Mouse (Mus musculus) heart, embryonic 12.5 days (tissue): ENCODE measurements at regions not wholly inside any gene's neighbourhood (a gene's known extent, or its start where the extent isn't known, plus 50 kb on each side); places are given as distances from the start of the nearest gene placed in this dataset.

Experiments
- ATAC-seq: fragments of 200-750 bp; cut with Nextera tagmentation; 2 replicates; pipeline ENCODE4 v1.8.0; 2017; ENCODE audit warnings: moderate TSS enrichment, moderate library complexity; ENCODE audit not compliant: insufficient number of reproducible peaks, low FRiP score
- H3K27ac ChIP-seq: fragments of 300-500 bp; sonication (generic); 2 replicates; pipeline ENCODE4 v1.5.1; 2016; ENCODE audit warnings: mild to moderate bottlenecking, moderate library complexity; ENCODE audit not compliant: poor library complexity, severe bottlenecking
- H3K27me3 ChIP-seq: fragments of 300-500 bp; sonication (generic); replicated peaks from 2 replicates; pipeline ENCODE4 v1.6.1; 2016; ENCODE audit warnings: mild to moderate bottlenecking, moderate library complexity
- H3K36me3 ChIP-seq: fragments of 300-500 bp; sonication (generic); 2 replicates; pipeline ENCODE4 v1.6.1; 2016; ENCODE audit warnings: mild to moderate bottlenecking, moderate library complexity
- H3K4me1 ChIP-seq: fragments of 300-500 bp; sonication (generic); replicated peaks from 2 replicates; pipeline ENCODE4 v1.6.1; 2016; ENCODE audit warnings: mild to moderate bottlenecking
- H3K4me2 ChIP-seq: fragments of 300-500 bp; sonication (generic); 2 replicates; pipeline ENCODE4 v1.6.1; 2016; ENCODE audit warnings: mild to moderate bottlenecking, moderate library complexity
- H3K4me3 ChIP-seq: fragments of 300-500 bp; sonication (generic); 2 replicates; pipeline ENCODE4 v1.5.1; 2016; ENCODE audit warnings: mild to moderate bottlenecking
- H3K9ac ChIP-seq: fragments of 300-500 bp; sonication (generic); 2 replicates; pipeline ENCODE4 v1.6.1; 2016; ENCODE audit warnings: mild to moderate bottlenecking, moderate library complexity
- H3K9me3 ChIP-seq: fragments of 300-500 bp; sonication (generic); replicated peaks from 2 replicates; pipeline ENCODE4 v1.6.1; 2016; ENCODE audit warnings: mild to moderate bottlenecking, moderate library complexity
- WGBS: fragments of 180-500 bp; shearing (Covaris S2); methylation state at CpG from one replicate; pipeline ENCODE4 v1.1.7; 2016; 5-methylcytosine and 5-hydroxymethylcytosine counted together

- Histone ChIP-seq H3K27me3 (no peaks in the 10 kb centered on the region), H3K4me2 (no peak overlapping the region), H3K27ac (no peak overlapping the region), H3K36me3 (no peaks in the 10 kb centered on the region), H3K4me1 (no peaks in the 10 kb centered on the region), H3K4me3 (no peak overlapping the region), H3K9ac (no peak overlapping the region), H3K9me3 (no peaks in the 10 kb centered on the region)
- ATAC-seq: no peak
- WGBS: 63% methylated on average over 2 of the region's 2 CpGs
Observed at GRCm38 (mm10) chr3:81482742-81483141, 446.5 kb downstream of the Pdgfc start.

GRCm38 (mm10) chr3:81483363-81483762 lies 447.1 kb downstream of the Pdgfc start:
- no peak overlapping the region for H3K9ac ChIP-seq
- H3K4me1 ChIP-seq: no peaks in the 10 kb centered on the region
- H3K4me3 ChIP-seq: no peak overlapping the region
- H3K4me2 ChIP-seq: no peak overlapping the region
- no peak for ATAC-seq
- H3K27ac ChIP-seq: no peak overlapping the region
- WGBS: 55% methylated on average over 2 of the region's 2 CpGs
- no peaks in the 10 kb centered on the region for H3K36me3 ChIP-seq
- no peaks in the 10 kb centered on the region for H3K27me3 ChIP-seq
- no peaks in the 10 kb centered on the region for H3K9me3 ChIP-seq

DNA sequence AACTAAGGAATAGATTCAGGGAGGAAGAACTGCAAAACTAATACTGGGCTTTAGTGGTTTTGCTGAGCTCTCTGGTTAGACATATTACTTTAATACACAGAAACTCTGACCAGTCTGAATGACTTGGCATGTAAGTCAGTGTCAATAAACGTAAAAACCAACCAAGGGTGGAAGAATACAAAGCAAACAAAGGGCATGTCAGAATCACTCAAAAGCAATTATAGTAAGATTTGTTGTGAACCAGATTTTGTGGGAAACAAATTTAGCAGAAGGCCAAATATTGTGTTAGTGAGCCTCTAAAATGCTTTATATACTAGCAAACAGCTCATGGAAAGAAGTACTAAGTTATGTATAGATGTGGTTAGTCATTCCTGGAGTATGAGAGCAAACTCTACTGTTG lies 427.1 kb upstream of the Ctso start:
- WGBS: 77% methylated on average over 1 of the region's 1 CpGs
- no peak overlapping the region for H3K4me3 ChIP-seq

DNA sequence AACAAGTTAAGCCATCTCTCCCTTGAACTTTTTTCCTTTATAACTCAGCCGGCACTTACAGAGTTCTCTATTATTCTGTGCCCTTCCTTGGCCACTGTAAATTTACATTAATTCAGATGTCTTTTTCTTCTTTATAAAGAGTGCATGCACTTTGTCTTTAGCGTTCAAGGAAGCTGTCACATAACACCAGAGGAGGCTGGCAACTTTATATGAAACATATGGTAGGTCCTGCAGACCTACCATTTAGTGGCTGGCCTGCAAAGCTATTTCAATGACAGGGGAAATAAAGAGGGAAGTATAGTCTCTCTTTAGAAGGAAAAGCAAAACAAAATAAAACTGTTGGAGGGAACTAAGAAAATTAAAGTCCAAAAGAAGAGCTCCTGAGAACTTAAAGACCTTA lies 423.8 kb upstream of the Ctso start:
- ATAC-seq: no peak
- Histone ChIP-seq H3K27ac (no peak overlapping the region), H3K36me3 (no peaks in the 10 kb centered on the region), H3K4me2 (no peak overlapping the region), H3K4me3 (no peak overlapping the region), H3K9ac (no peak overlapping the region), H3K4me1 (no peaks in the 10 kb centered on the region), H3K27me3 (no peaks in the 10 kb centered on the region), H3K9me3 (no peaks in the 10 kb centered on the region)
- 70% methylated on average over 2 of the region's 2 CpGs for WGBS

More for the DNA sequence above, 427.1 kb upstream of the Ctso start:
- H3K9me3 ChIP-seq: no peaks in the 10 kb centered on the region
- no peaks in the 10 kb centered on the region for H3K36me3 ChIP-seq
- no peak overlapping the region for H3K9ac ChIP-seq
- no peak overlapping the region for H3K27ac ChIP-seq
- H3K4me2 ChIP-seq: no peak overlapping the region
- H3K4me1 ChIP-seq: no peaks in the 10 kb centered on the region
- no peaks in the 10 kb centered on the region for H3K27me3 ChIP-seq
- ATAC-seq: no peak

- Histone ChIP-seq H3K9me3 (no peaks in the 10 kb centered on the region), H3K27ac (no peak overlapping the region), H3K36me3 (no peaks in the 10 kb centered on the region), H3K27me3 (no peaks in the 10 kb centered on the region), H3K4me2 (no peak overlapping the region), H3K4me1 (no peaks in the 10 kb centered on the region), H3K9ac (no peak overlapping the region), H3K4me3 (no peak overlapping the region)
- 84% methylated on average over 4 of the region's 4 CpGs for WGBS
- ATAC-seq: no peak
Observed at GRCm38 (mm10) chr3:81521804-81522203, 410.6 kb upstream of the Ctso start.

GRCm38 (mm10) chr3:81530872-81531271 lies 401.5 kb upstream of the Ctso start:
- ATAC-seq: no peak
- Histone ChIP-seq H3K27me3 (no peaks in the 10 kb centered on the region), H3K27ac (no peak overlapping the region), H3K36me3 (no peaks in the 10 kb centered on the region), H3K4me2 (no peak overlapping the region), H3K9ac (no peak overlapping the region), H3K4me3 (no peak overlapping the region), H3K4me1 (peaks cover 3% of the 10 kb centered on the region; the same call in 1 of the 2 replicates), H3K9me3 (no peaks in the 10 kb centered on the region)
- 81% methylated on average over 1 of the region's 1 CpGs for WGBS

DNA sequence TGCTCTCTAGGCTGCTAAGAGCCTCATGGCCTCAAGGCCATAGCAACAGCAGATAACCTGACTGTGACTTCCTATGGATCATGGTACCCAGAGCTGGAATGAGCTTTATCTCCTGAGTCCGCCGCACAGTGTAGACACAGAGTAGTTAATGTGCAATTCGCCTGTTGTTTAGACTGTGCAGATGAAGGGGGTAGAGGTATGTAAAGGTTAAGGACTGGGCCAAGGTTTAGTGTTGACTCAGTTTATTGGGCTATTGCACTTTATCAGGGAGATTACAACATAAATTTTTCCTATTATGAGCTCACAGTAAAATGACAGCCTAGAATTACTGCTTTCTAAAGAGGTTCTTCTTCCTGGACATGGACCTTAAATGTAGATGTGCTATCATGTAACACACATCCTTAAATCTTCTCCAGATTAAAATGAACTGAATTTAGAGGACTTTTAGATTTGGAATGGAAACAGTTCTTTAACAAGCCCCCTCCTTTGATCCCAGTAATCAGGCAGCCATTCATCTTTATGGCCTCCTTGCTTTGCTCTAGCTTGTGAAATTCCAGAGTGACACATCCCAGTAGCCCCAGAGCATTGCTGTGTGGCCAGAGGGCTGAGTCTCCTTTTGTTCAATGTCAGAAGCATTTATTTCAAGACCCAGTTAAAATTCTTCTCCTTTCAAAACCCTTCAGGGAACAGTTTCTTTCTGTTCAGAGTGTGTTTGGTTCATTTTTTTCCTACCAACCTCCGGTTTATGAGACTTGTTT lies 396.8 kb upstream of the Ctso start:
- WGBS: 72% methylated on average over 4 of the region's 4 CpGs
- no peak overlapping the region for H3K4me2 ChIP-seq
- no peak overlapping the region for H3K9ac ChIP-seq
- no peaks in the 10 kb centered on the region for H3K27me3 ChIP-seq
- peaks cover 3% of the 10 kb centered on the region; the same call in 1 of the 2 replicates for H3K4me1 ChIP-seq
- no peaks in the 10 kb centered on the region for H3K36me3 ChIP-seq
- H3K9me3 ChIP-seq: no peaks in the 10 kb centered on the region
- no peak overlapping the region for H3K4me3 ChIP-seq
- ATAC-seq: no peak
- H3K27ac ChIP-seq: no peak overlapping the region

DNA sequence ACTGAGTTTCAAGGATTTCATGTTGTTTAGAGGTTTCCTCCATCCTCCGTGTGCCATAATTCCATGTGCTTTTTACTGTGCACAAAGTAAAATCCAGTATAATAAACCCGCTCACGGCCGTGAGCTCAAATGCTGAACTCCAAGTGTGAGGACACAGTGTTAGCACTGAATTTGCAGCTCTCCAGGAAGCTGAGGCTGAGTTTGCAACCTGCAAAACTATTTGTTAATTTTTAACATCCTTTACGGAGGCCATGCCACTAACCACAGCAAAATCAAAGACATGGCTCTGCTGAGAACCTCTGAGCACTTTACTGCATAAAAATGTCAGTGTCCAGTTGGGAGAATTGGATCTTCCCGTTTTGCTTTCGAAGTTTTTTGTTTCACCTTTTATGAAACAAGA lies 377.6 kb upstream of the Ctso start:
- Histone ChIP-seq H3K4me1 (no peaks in the 10 kb centered on the region), H3K36me3 (no peaks in the 10 kb centered on the region), H3K9me3 (no peaks in the 10 kb centered on the region), H3K4me3 (no peak overlapping the region), H3K27ac (no peak overlapping the region), H3K27me3 (no peaks in the 10 kb centered on the region), H3K9ac (no peak overlapping the region), H3K4me2 (no peak overlapping the region)
- 68% methylated on average over 7 of the region's 7 CpGs for WGBS
- no peak for ATAC-seq

DNA sequence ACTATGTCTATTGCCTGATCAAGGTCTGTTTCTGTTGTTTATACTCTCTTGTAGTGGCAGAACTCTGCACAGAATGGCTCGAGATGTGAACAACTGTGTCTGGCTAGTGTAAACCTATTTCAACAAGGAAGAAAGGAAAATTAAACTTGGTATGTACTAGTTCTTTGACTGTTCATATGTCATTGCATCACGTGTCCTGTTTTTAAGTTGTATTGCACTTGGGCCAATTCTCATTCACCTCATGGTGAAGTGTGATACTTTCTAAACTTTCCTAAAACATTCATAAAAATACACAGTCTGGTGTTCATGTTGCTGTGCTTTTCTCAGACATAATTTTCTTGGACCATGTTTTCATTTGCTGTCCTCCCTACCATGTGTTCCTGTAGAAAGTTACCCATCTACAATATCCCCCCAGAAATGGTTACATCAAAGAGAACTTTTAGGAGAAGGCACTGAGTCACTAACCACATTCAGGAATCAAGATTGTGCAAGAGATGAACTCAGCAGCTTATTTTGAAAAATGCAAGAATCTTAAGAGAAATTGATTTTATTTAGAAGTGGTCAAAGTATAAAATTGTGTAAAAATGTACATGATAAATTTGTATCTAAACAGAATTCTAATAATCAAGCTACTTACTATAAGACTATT lies 369.7 kb upstream of the Ctso start:
- 68% methylated on average over 2 of the region's 2 CpGs for WGBS
- Histone ChIP-seq H3K9me3 (no peaks in the 10 kb centered on the region), H3K9ac (no peak overlapping the region), H3K27me3 (no peaks in the 10 kb centered on the region), H3K4me3 (no peak overlapping the region), H3K27ac (no peak overlapping the region), H3K4me2 (no peak overlapping the region), H3K36me3 (no peaks in the 10 kb centered on the region), H3K4me1 (no peaks in the 10 kb centered on the region)
- ATAC-seq: no peak

DNA sequence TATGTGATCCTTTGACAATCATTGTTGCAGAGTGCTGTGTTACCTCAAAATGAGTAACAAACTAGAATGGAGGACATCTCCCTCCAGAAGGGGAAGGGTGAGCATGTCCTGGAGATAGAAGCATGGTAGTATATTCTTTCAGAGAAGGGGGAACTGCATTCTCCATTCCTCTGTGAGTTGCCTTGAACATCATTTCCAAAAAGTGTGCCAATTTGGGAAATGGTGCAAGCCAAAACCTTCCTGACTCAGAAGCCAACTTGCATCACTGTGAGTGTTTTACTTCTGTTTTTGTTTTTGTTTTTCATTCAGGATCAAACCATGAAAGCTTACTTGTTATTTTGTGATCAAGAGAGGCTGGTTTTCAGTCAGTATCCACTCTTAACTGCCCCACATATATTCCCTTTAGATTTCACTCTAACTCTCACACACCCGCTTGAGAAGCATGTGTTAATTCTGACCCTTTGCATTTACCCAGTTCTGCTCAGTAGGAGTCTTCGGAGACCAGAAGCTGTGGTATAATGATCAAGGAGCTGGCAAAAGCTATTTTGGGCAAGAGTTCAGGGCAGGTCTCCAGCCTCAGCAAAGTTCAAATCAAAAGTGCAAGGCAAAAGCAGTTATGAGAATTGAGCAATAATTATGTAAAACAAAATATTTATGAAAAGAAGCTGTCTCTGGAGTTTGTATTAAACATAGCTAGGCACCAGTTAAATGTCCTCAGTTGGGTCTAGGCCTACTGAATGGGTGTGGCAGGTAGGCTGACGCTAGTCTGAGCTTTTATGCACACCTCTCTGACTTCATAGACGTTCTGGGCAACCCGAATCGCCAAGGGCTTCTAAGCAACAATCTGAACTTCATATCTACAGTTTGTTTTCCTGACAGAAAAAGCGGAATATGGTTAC lies 368.3 kb upstream of the Ctso start:
- no peaks in the 10 kb centered on the region for H3K4me1 ChIP-seq
- no peak for ATAC-seq
- H3K27ac ChIP-seq: no peak overlapping the region
- H3K4me3 ChIP-seq: no peak overlapping the region
- H3K27me3 ChIP-seq: no peaks in the 10 kb centered on the region
- H3K36me3 ChIP-seq: no peaks in the 10 kb centered on the region
- no peaks in the 10 kb centered on the region for H3K9me3 ChIP-seq
- no peak overlapping the region for H3K4me2 ChIP-seq
- WGBS: 68% methylated on average over 7 of the region's 7 CpGs
- H3K9ac ChIP-seq: no peak overlapping the region

GRCm38 (mm10) chr3:81564757-81565063 lies 367.7 kb upstream of the Ctso start:
- ATAC-seq: no peak
- H3K4me2 ChIP-seq: no peak overlapping the region
- 46% methylated on average over 1 of the region's 1 CpGs for WGBS
- no peak overlapping the region for H3K27ac ChIP-seq
- no peak overlapping the region for H3K4me3 ChIP-seq
- H3K9me3 ChIP-seq: no peaks in the 10 kb centered on the region
- H3K36me3 ChIP-seq: no peaks in the 10 kb centered on the region
- no peak overlapping the region for H3K9ac ChIP-seq
- no peaks in the 10 kb centered on the region for H3K27me3 ChIP-seq
- no peaks in the 10 kb centered on the region for H3K4me1 ChIP-seq
